Mouse (Mus musculus) forebrain, embryonic 11.5 days (tissue): ENCODE results near the gene Naa15. TPM values are rescaled to one million over a fixed set of nuclear protein-coding genes. Genes with fewer than 3 reads are reported as not detected.

Experiments
- ATAC-seq: fragments of 200-750 bp; cut with Nextera tagmentation; replicated peaks from 2 replicates; pipeline ENCODE4 v1.8.0; 2017; ENCODE audit warnings: moderate TSS enrichment; ENCODE audit not compliant: low FRiP score
- DNase-seq: peaks from one replicate; pipeline ENCODE4 v3.0.0-alpha.2; 2017; ENCODE audit warnings: low spot score
- H3K27ac ChIP-seq: fragments of 300-500 bp; sonication (generic); 2 replicates; pipeline ENCODE4 v1.5.1; 2014; ENCODE audit warnings: low read depth, low read length
- H3K27me3 ChIP-seq: fragments of 300-500 bp; sonication (generic); 2 replicates; pipeline ENCODE4 v1.6.1; 2014; ENCODE audit warnings: mild to moderate bottlenecking, low read length, mixed read lengths; ENCODE audit not compliant: control insufficient read depth, insufficient read depth
- H3K36me3 ChIP-seq: fragments of 300-500 bp; sonication (generic); 2 replicates; pipeline ENCODE4 v1.6.1; 2014; ENCODE audit warnings: mild to moderate bottlenecking, low read length, moderate library complexity, mixed read lengths; ENCODE audit not compliant: control insufficient read depth, insufficient read depth
- H3K4me1 ChIP-seq: fragments of 300-500 bp; sonication (generic); replicated peaks from 2 replicates; pipeline ENCODE4 v1.6.1; 2014; ENCODE audit warnings: low read length, mixed read lengths; ENCODE audit not compliant: control insufficient read depth, insufficient read depth
- H3K4me2 ChIP-seq: fragments of 300-500 bp; sonication (generic); 2 replicates; pipeline ENCODE4 v1.6.1; 2014; ENCODE audit warnings: low read depth, mild to moderate bottlenecking, low read length, moderate library complexity, mixed read lengths; ENCODE audit not compliant: severe bottlenecking
- H3K4me3 ChIP-seq: fragments of 300-500 bp; sonication (generic); 2 replicates; pipeline ENCODE4 v1.5.1; 2014; ENCODE audit warnings: low read depth, low read length
- H3K9ac ChIP-seq: fragments of 300-500 bp; sonication (generic); 2 replicates; pipeline ENCODE4 v1.6.1; 2014; ENCODE audit warnings: low read length
- H3K9me3 ChIP-seq: fragments of 300-500 bp; sonication (generic); 2 replicates; pipeline ENCODE4 v1.6.1; 2016; ENCODE audit warnings: low read length, mixed read lengths; ENCODE audit not compliant: control insufficient read depth
- WGBS: fragments of 180-500 bp; shearing (Covaris S2); extraction: QIAGEN DNeasy Blood & Tissue Kit; methylation state at CpG from one replicate; pipeline ENCODE4 v1.1.7; 2014; 5-methylcytosine and 5-hydroxymethylcytosine counted together
- polyA plus RNA-seq: library from polyadenylated mRNA; unstranded; fragments of >200 nt; fragmentation: Nextera tagmentation; extraction: Ambion mirVana; gene quantifications from 2 replicates; pipeline ENCODE4 v1.2.1, GENCODE M21; 2014

Gene Naa15
- polyA plus RNA-seq, 1 experiment from 2014 or later: 62.6 TPM

DNA sequence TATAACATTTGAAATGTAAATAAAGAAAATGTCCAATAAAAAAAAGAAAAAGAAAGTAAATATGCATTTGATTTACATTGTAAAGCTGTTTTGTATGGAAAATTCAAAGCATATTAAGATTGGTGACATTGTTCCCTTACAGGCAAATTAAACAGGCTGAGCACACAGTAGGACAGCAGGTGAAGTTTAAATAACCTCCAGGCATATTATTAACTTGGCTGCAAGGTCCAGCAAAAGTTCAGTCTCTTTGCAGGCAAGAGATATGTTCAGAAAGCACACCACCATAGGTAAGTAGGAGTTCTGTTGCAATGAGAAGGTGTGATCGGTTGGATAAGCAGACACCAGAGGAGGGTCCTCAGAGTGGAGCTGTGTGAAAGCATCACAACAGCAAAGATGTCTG, 83.0 kb downstream of the Naa15 start:
- ATAC-seq: no peak
- H3K9me3 ChIP-seq: no peaks in the 10 kb centered on the region
- WGBS: 96% methylated on average over 1 of the region's 1 CpGs
- no peak overlapping the region for H3K9ac ChIP-seq
- H3K36me3 ChIP-seq: no peaks in the 10 kb centered on the region
- no peak overlapping the region for H3K4me2 ChIP-seq
- no peak overlapping the region for H3K4me3 ChIP-seq
- H3K27me3 ChIP-seq: no peaks in the 10 kb centered on the region
- no peak for DNase-seq
- H3K27ac ChIP-seq: no peak overlapping the region
- H3K4me1 ChIP-seq: no peaks in the 10 kb centered on the region

DNA sequence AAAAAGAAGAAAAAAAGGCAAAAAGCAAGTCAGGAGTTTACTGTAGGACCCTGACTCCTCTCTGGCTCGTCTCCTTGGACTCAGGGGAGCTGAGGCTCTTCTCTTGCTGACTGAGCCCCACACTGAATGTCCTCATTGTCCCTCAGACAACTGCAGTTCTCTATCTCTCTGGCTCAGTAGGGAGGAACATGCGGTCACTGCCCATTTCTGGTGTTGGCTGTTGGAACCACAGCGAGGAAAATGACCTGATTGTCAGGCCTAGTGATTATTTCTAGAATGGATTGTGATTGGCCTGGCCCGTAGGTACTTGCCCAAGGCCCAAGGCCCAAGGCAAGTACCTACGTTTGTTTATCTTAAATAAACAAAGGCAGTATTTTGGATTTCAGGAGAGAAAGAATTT, 83.7 kb downstream of the Naa15 start:
- H3K27ac ChIP-seq: no peak overlapping the region
- no peak overlapping the region for H3K4me2 ChIP-seq
- ATAC-seq: no peak
- no peaks in the 10 kb centered on the region for H3K36me3 ChIP-seq
- H3K9ac ChIP-seq: no peak overlapping the region
- H3K9me3 ChIP-seq: no peaks in the 10 kb centered on the region
- no peak overlapping the region for H3K4me3 ChIP-seq
- no peaks in the 10 kb centered on the region for H3K4me1 ChIP-seq
- no peaks in the 10 kb centered on the region for H3K27me3 ChIP-seq
- WGBS: 81% methylated on average over 5 of the region's 5 CpGs
- peak; percentile 37 for DNase-seq

DNA sequence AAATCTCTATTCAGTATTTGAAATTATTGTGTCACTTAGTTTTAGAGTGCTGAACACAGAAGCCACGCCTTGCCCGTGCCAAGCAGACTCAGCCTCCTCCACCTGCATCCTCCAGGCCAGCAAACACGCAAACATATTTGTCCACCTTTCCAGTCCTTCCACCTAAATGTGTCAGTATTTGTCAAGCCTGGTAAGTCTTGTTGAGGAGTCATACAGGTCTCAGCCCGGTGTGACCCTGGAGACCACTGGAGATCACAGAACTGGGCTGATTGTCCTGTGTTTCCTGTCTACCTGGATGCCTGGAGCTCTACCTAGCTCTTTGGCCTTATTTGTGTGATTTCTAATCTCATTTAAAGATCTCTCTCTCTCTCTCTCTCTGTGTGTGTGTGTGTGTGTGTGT, 84.9 kb downstream of the Naa15 start:
- Histone ChIP-seq H3K27ac (no peak overlapping the region), H3K4me3 (no peak overlapping the region), H3K27me3 (no peaks in the 10 kb centered on the region), H3K9me3 (no peaks in the 10 kb centered on the region), H3K4me1 (no peaks in the 10 kb centered on the region), H3K9ac (no peak overlapping the region), H3K4me2 (no peak overlapping the region), H3K36me3 (no peaks in the 10 kb centered on the region)
- WGBS: 91% methylated on average over 4 of the region's 4 CpGs
- peak; percentile 29 for DNase-seq
- no peak for ATAC-seq

DNA sequence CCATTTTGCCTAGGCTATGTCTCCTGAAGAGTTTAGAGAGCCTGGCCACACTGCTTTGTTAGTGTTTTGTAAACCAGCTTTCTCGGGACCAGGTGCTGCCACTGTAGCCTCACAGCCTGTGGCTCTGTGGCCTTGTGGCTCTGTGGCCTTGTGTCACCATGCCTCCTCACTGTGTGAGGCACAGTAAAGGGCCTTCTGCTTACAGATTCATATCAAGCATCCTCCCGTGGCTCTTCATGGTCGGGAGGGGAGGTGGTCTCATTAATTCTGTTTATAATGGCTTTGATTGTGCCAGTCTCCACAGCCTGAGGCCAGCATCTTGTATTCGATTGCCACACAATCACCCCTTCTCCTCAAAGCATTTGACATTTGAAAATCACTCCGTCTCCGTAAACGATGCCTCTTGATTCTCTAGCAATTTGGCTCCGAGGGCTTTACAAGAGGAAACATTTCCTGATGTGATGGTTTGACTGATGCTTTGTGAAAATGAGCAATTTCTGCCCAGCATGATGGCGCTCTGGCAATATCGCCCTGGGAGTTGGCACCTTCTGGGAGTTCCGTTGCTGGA, 89.5 kb downstream of the Naa15 start:
- no peaks in the 10 kb centered on the region for H3K4me1 ChIP-seq
- no peak for DNase-seq
- ATAC-seq: no peak
- H3K27ac ChIP-seq: no peak overlapping the region
- H3K36me3 ChIP-seq: no peaks in the 10 kb centered on the region
- 68% methylated on average over 11 of the region's 11 CpGs for WGBS
- H3K9me3 ChIP-seq: no peaks in the 10 kb centered on the region
- H3K4me3 ChIP-seq: no peak overlapping the region
- no peak overlapping the region for H3K4me2 ChIP-seq
- no peak overlapping the region for H3K9ac ChIP-seq
- H3K27me3 ChIP-seq: no peaks in the 10 kb centered on the region

DNA sequence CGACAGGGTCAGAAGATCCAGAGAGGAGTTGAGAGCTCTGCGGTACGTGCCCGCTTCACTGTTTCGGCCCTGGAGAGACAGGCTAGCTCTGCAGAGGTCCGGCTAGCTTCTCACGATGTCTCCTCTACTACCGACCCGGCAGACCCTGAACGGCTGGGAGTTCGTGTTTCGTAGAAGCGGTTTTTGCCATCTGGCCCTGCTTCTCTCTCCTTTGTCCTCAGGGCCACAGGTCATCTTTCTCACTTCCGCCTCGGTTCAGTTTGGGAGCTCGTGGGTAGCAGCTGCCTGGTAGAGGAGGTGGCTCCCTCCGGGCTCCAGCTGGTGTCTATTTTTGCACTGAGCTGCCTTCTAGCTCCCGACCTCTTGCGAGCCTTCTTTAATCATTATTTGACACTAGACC, 90.5 kb downstream of the Naa15 start:
- WGBS: 68% methylated on average over 19 of the region's 19 CpGs
- H3K9me3 ChIP-seq: no peaks in the 10 kb centered on the region
- no peak for DNase-seq
- H3K27ac ChIP-seq: no peak overlapping the region
- no peak overlapping the region for H3K9ac ChIP-seq
- no peaks in the 10 kb centered on the region for H3K27me3 ChIP-seq
- H3K4me1 ChIP-seq: no peaks in the 10 kb centered on the region
- H3K4me2 ChIP-seq: no peak overlapping the region
- no peak overlapping the region for H3K4me3 ChIP-seq
- ATAC-seq: no peak
- H3K36me3 ChIP-seq: no peaks in the 10 kb centered on the region

DNA sequence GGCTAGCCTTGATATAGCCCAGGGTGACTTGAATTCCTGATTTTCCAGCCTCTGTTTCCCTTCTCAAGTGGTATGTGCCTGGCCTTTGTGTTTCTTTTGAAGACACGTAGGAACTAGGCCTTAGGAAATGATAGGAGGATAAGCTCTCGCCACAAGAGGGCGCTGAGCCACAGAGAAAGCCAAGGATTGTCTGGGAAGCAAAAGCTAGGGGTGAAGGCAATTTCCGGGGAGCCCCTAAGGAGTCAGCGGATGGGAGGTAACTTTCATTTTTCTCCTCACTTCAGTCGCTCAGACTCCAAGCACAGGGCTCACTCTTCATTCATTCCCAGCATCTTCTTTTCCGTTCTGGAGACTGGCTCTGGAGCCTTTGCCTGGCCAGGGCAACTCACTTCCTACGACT, 96.0 kb downstream of the Naa15 start:
- Histone ChIP-seq H3K36me3 (no peaks in the 10 kb centered on the region), H3K4me2 (no peak overlapping the region), H3K27me3 (no peaks in the 10 kb centered on the region), H3K4me1 (no peaks in the 10 kb centered on the region), H3K4me3 (no peak overlapping the region), H3K27ac (no peak overlapping the region), H3K9me3 (no peaks in the 10 kb centered on the region), H3K9ac (no peak overlapping the region)
- WGBS: 28% methylated on average over 8 of the region's 8 CpGs
- DNase-seq: peak; percentile 82
- no peak for ATAC-seq

DNA sequence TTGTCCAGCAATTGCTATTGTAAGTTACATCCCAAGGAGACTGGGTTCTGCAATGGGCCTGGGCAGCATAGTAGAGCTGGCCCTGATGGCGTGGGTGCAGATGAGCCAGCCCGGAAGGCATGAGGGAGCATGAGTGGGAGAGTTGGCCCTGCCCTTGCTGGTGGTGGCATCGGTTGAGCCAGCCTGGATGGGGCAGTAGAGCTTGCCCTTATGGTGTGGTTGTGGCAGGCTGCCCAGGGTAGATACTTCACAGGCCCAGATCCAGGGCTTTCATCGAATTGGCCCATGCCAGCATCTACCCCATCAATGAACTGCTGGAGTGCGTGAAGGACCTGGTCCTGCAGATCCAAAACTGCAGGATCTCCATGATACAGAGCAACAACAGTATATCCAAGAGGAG, 97.0 kb downstream of the Naa15 start:
- no peak for ATAC-seq
- Histone ChIP-seq H3K4me2 (no peak overlapping the region), H3K9me3 (no peaks in the 10 kb centered on the region), H3K4me1 (no peaks in the 10 kb centered on the region), H3K4me3 (no peak overlapping the region), H3K27me3 (no peaks in the 10 kb centered on the region), H3K36me3 (no peaks in the 10 kb centered on the region), H3K27ac (no peak overlapping the region), H3K9ac (no peak overlapping the region)
- 97% methylated on average over 5 of the region's 5 CpGs for WGBS
- DNase-seq: no peak

DNA sequence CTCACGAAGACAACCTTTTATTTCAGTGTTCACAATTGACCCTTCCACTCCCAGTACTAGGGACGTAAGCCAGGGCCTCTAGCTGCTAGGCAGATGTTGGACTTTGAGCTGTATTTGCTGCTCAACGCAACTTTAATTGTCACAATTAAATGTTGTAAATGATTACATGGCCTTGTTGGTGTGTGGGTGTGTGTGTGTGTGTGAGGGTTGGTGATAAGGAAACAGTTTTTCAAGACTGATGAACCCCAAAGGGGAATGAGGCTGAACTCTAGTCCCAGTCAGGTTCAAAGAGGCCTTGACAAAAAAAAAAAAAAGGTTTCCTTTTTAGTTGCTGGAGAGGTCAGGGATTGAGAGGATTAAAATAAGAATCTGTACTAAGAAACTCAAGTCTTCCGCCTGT, 102.5 kb downstream of the Naa15 start:
- Histone ChIP-seq H3K9me3 (no peaks in the 10 kb centered on the region), H3K27ac (no peak overlapping the region), H3K4me3 (no peak overlapping the region), H3K27me3 (no peaks in the 10 kb centered on the region), H3K9ac (no peak overlapping the region), H3K4me2 (no peak overlapping the region), H3K4me1 (no peaks in the 10 kb centered on the region), H3K36me3 (no peaks in the 10 kb centered on the region; the same call in 1 of the 2 replicates)
- DNase-seq (no peak), ATAC-seq (no peak)
- WGBS: 85% methylated on average over 4 of the region's 4 CpGs

DNA sequence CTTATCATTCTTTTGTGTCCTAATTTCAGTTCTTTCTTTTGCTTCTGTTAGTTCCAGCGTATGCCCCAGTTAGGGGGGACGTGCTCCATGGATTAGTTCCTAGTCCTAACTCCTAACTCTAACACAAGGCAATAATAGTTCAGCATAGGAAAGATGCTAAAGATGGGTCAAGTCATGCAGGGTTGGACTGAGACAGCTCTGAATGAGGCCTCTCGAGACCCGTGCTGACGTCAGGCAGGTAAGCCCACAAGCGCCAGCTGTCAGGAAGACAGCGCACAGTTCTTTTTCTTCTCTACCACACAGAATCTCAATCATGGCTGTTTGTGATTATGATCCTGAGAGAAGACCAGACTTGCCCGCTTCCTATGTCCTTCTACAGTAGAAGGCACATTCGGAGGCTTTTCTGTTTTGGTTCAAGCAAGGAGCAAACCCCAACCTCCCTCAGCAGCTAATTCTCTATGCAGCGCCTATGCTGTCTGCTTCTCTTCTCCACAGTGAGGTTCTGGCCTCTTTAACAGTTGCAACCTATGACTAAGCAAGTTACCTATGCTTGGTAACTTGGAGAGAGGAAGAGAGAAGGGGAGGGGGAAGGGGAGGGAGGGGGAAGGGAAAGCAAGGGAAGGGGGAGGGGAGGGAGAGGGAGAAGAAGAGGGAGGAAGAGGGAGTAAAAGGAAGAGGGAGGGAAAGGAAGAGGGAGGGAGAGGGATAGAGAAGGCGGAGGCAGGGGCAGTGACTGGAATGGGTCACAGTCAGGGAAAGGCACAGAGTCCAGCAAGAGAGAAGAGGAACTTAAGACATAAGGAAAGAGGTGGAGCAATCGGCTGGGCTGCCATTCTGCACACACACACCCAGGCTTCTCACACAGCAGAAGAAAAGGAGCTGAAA, 103.2 kb downstream of the Naa15 start:
- Histone ChIP-seq H3K4me1 (no peaks in the 10 kb centered on the region), H3K4me2 (no peak overlapping the region), H3K9me3 (no peaks in the 10 kb centered on the region), H3K27me3 (no peaks in the 10 kb centered on the region), H3K27ac (no peak overlapping the region), H3K4me3 (no peak overlapping the region), H3K36me3 (no peaks in the 10 kb centered on the region; the same call in 1 of the 2 replicates), H3K9ac (no peak overlapping the region)
- no peak for ATAC-seq
- WGBS: 75% methylated on average over 12 of the region's 12 CpGs
- DNase-seq: no peak
